Mouse (Mus musculus): ENCODE measurements around the gene Gm17067.
A peak's percentile ranks its signal among the peaks of the same experiment; 100 is the strongest.
"Not testable (repeated sequence)": the region's sequence is repeated elsewhere in the genome, so short reads cannot be mapped to it uniquely, and the experiment has no call there.

Gm17067 gene

DNA sequence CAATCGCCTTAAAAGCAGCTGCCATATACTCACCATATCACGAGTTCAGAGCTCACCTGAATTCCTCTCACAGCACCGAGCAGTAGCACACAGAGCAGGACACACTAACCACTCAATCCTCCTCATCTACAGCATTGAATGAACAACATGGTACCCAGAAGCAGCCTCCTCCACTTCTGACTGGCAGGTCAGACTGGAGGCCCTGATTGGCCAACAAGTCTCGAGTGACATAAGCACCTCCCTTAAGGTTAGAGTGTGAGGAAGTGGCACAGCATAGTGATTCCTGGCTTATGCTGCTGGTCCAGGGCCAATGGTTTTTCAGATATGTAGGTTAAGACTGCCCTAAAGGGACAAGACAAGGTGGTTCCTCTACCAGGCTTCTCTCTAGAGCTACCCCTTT lies at the start of gene Gm17067:
Gm17067 (minus strand) TSS at position 101 of the 400 bp plus-strand sequence.
- DNase-seq (ENCODE audit: low spot score) = not testable (repeated sequence)

DNA sequence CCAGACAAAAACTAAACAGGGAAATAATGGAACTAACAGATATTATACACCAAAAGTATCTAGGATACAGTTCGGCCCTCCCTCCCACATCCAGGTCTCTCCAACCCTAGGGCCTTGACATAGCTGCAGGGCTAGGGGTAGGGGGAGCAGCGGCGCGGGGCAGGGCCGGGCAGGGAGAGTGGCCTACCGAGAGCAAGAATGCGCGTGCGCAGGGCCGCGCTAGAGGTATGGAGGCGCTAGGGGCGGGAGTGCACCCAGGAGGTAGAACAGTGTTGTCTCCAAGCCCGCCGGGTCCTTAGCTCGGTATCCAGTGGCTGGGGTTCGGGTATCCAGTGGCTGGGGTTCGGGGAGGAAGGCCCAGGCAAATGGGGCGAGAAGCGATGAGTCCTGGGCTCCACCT lies 23.0 kb upstream of the Gm17067 start:
- no peak for DNase-seq (ENCODE audit: low spot score)

DNA sequence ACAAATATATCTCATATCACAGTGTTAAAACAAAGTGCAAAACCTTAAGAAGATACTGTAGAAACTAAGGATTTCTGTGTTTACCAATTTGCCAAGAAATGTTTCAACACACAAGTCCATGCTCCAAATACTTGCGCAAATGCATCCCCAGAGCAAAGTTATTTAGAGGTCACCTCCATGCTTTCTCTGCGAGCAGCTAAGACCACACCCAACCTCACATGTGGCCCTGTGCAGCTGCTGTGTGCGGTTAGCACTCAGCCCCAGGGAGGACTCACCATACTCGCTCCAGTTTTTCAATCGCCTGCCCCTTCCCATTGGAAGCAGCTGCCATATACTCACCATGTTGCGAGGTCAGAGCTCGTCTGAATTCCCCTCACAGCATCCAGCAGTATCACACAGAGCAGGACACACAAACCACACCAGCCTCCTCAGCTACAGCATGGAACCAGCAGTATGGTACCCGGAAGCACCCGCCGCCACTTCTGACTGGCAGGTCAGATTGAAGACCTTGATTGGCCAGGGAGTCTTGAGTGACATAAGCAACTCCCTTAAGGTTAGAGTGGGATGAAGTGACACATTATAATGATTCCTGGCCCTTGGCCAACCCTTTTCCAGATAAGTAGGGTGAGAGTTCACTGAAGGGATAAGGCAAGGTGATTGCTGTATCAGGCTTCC lies 11.9 kb upstream of the Gm17067 start:
- no peak for DNase-seq (ENCODE audit: low spot score)

DNA sequence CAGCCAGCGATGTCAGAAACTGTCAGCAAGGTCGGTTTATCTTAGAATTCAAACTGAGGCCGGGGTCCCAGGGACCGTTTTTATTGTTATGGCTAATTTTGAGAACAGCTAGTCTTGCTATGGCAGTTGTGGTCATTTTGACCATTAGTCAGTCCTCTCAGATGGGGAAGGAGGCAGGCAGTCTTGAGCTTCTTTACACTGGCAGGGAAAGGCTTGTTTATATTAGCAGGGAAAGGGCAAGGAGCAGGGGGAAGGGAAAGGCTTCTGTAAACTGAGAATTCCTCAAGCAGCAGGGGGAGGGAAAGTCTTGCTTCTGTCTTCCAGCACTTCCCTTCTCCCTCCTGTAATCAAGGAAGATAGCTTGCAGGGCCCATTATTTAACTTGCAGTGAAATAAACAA lies 33.6 kb downstream of the Gm17067 start:
- DNase-seq (ENCODE audit: low spot score) = peak; percentile 60

DNA sequence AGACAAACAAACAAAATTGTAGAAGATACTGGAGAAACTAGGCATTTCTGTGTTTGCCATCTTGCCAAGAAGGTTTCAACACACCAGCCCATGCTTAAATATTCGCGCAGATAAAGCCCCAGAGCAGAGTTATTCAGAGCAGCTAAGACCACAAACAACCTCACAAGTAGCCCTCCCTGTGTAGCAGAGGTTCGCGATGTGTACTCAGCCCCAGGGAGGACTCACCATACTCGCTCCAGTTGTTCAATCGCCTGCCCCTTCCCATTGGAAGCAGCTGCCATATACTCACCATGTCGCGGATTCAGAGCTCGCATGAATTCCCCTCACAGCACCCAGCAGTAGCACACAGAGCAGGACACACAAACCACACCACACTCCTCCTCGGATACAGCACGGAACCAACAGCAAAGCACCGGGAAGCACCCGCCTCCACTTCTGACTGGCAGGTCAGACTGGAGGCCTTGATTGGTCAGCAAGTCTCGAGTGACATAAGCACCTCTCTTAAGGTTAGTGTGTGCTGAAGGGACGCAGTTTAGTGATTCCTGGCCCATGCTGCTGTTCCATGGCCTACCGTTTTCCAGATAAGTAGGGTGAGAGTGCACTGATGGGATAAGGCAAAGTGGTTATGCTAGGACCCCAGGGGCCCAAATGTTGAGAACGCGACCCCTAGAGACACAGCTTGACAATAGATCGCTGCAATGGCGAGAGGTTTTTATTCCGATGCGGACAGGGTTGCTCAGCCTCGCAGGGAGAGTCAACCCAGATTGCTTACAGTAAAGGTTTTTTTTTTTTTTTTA lies 34.3 kb downstream of the Gm17067 start, which contains the start of gene Zfp975:
Zfp975 (minus strand) TSS at position 381 of the 797 bp plus-strand sequence.
- peak; percentile 84 for DNase-seq (ENCODE audit: low spot score)

DNA sequence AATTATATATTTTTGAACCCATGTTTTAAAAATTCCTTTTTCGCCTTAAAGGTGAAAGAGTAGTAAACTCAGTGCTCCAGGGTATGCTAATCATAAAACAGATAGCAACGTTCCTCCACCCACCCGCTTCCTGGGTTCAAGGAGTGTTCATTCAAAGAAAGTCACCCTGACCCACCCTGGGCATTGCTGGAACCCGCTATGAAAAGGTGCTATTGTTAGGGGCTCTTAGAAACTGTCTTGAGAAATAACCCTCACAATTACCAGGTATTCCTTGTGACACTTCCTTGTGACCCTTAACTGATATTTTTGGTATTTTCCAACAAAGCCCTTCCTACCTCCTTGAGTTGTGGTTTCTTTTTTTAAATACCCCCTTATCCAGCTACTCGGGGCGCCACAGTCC lies 46.7 kb downstream of the Gm17067 start:
- not testable (repeated sequence) for DNase-seq (ENCODE audit: low spot score)

DNA sequence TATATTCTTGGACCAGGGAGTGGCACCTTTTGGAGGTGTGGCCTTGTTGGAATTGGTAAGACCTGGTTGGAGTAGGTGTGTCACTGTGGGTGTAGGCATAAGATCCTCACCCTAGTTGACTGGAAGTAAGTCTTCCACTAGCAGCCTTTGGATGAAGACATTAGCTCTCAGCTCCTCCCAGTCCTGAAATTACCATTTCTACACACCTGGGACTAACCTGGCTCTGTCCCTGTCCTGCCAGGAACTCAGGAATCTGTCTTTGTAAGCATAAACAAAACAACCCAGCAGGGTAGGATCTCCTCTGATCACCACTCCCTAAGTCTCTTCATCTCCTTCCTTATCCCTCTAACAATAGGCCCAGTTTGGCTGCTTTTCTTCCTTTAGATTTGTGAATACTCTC lies 47.2 kb downstream of the Gm17067 start:
- not testable (repeated sequence) for DNase-seq (ENCODE audit: low spot score)

DNA sequence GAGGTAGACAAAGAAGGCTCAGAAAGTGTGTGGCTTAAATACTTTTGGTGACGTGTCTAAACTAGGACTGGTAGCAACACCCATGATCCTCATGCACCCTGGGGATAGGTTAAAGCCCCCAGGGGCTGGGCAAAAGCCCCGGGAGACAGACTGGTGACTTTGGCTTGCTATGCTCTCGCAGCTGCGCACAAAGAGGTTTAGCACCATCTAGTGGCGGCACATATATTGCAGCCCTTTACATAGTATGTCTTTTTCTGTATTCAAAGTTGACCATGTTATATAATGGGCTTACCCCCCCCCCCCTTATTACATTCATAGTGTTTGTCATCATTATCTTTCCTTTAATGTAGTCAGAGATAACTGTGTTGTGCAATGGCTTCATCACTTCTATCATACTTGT lies 66.7 kb downstream of the Gm17067 start:
- DNase-seq (ENCODE audit: low spot score) = not testable (repeated sequence)

Data from embryo, embryonic 10.5 days (tissue).